Comparison of ENCODE assay signal across 17 mouse cellular contexts in genomic region chr7:115751083-115751482, GRCm38 (mm10).
A peak's percentile ranks its signal among the peaks of the same experiment; 100 is the strongest.
DNase-seq lines count a peak whose midpoint lies in the region; ATAC-seq and TF ChIP-seq lines count a peak whose summit lies in the region.
"Had no signal": no experiment of that assay in that cellular context is flagged by ENCODE, and none has a peak within 500 bp of the region (broad histone marks: within the 10 kb centered on the region; RNA-seq: fewer than 3 reads in every experiment).

No protein-coding gene starts in this region.

- DNase-seq in heart, postnatal 10 days: no peak
- DNase-seq in Muller cell, postnatal 12 days (ENCODE audit: inconsistent ontology term): peak; percentile 88
- peak; percentile 60 for DNase-seq in brain, embryonic 14.5 days (ENCODE audit: low read depth)
- peak; percentile 35 for DNase-seq in forelimb bud, embryonic 11.5 days (ENCODE audit: low read depth, low spot score)
- no peak for DNase-seq in adrenal gland, postnatal 36 days
- no peak for DNase-seq in cerebellum, adult 18-20 months
- DNase-seq: cerebellum, adult 11-12 months; left cerebral cortex, postnatal 4 days; liver, postnatal 0 days; right cerebral cortex, postnatal 4 days; thymus, adult 2 months had no signal

- H3K4me2 ChIP-seq in heart, embryonic 16.5 days (ENCODE audit: low read depth, low read length): no peak overlapping the region
- H3K4me2 ChIP-seq: embryonic facial prominence, embryonic 12.5 days; hindbrain, embryonic 12.5 days had no signal

- H3K27ac ChIP-seq in heart, embryonic 16.5 days (ENCODE audit: low read length): 0 out of 2 replicates have a peak overlapping the region, but pooled peaks have one; percentile 51
- H3K27ac ChIP-seq: embryonic facial prominence, embryonic 12.5 days; hindbrain, embryonic 12.5 days; macrophage had no signal

- no peaks in the 10 kb centered on the region for H3K36me3 ChIP-seq in heart, embryonic 16.5 days (ENCODE audit: control insufficient read depth, insufficient read depth)
- H3K36me3 ChIP-seq: embryonic facial prominence, embryonic 12.5 days; hindbrain, embryonic 12.5 days had no signal

- H3K27me3 ChIP-seq in heart, embryonic 16.5 days (ENCODE audit: control insufficient read depth, insufficient read depth, low read length): no peaks in the 10 kb centered on the region
- H3K27me3 ChIP-seq: embryonic facial prominence, embryonic 12.5 days; hindbrain, embryonic 12.5 days had no signal

- TF ChIP-seq CTCF in brain, embryonic 14.5 days (IDR thresholded peaks at IDR 0.05; ENCODE audit: borderline replicate concordance, extremely low read depth, insufficient read depth, insufficient read length): no peak

- no peak for ATAC-seq in heart, embryonic 16.5 days (replicated peaks; ENCODE audit: extremely low read depth, insufficient read depth, low FRiP score)
- ATAC-seq: CD4-positive, CD25-positive, alpha-beta regulatory T cell, adult 4 months; intestine, embryonic 16.5 days; liver, postnatal 0 days had no signal

- 44% methylated on average over 3 of the region's 3 CpGs for WGBS in heart, embryonic 16.5 days

- intact Hi-C loops in heart, postnatal 10 days (cut with DNase I): loop anchor here (10.0 kb wide), 1 partner anchor 284 kb away; the partner anchor contains the start of genes 1110004F10Rik and Sox6

- peaks cover 24% of the 10 kb centered on the region for H3K4me1 ChIP-seq in heart, embryonic 16.5 days (ENCODE audit: control insufficient read depth, insufficient read depth, low read length)

- TF ChIP-seq POLR2A in brain, embryonic 14.5 days (IDR thresholded peaks at IDR 0.05; ENCODE audit: borderline replicate concordance, extremely low read depth, insufficient read depth, insufficient read length, poor library complexity, severe bottlenecking): no peak

- H3K9me3 ChIP-seq in heart, embryonic 16.5 days (replicated peaks; ENCODE audit: control insufficient read depth, low read length): no peaks in the 10 kb centered on the region
- H3K9me3 ChIP-seq: embryonic facial prominence, embryonic 12.5 days; hindbrain, embryonic 12.5 days had no signal

- H3K9ac ChIP-seq in heart, embryonic 16.5 days (ENCODE audit: low read length): no peak overlapping the region
- H3K9ac ChIP-seq: embryonic facial prominence, embryonic 12.5 days; hindbrain, embryonic 12.5 days; liver, postnatal 0 days had no signal

- H3K4me3 ChIP-seq in heart, embryonic 16.5 days (ENCODE audit: low read length): no peak overlapping the region
- H3K4me3 ChIP-seq: embryonic facial prominence, embryonic 12.5 days; hindbrain, embryonic 12.5 days had no signal

Comparison
In these comparisons a context has a peak if more than half of its experiments do, and no peak if none do; other contexts are left out.
1. DNase-seq: peak in Muller cell, postnatal 12 days (single experiment), brain, embryonic 14.5 days (single experiment) and forelimb bud, embryonic 11.5 days (single experiment); none in heart, postnatal 10 days (0 of 2), adrenal gland, postnatal 36 days (0 of 2) and cerebellum, adult 18-20 months (0 of 2).